Mouse (Mus musculus): ENCODE measurements at regions not wholly inside any gene's neighbourhood (a gene's known extent, or its start where the extent isn't known, plus 50 kb on each side); places are given as distances from the start of the nearest gene placed in this dataset.

DNA sequence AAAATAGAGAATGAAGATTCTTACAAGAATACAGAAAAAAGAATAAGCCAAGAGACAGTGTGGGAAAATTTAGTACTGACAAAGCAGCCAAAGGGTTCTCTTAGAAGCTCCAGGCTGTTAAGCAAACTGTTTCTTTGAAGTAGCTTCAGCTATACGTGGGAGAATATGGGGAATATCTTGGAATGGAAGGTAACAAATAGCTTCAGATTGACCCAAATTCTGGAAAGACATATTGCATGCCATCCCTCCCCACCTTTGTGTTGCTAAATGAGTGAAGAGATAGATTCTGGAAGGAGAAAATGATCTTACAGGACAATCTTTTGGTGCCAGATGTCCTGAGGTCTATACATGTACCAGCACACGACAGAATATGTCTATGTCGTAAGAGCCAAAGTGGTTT, 591.9 kb upstream of the Cdh6 start:
- no peaks in the 10 kb centered on the region for H3K9me3 ChIP-seq (replicated peaks; ENCODE audit: control insufficient read depth, low read length)
- 94% methylated on average over 3 of the region's 3 CpGs for WGBS
- no peak for DNase-seq (ENCODE audit: low spot score)
- no peak overlapping the region for H3K27ac ChIP-seq (ENCODE audit: low read depth, low read length)
- no peaks in the 10 kb centered on the region for H3K36me3 ChIP-seq (ENCODE audit: control insufficient read depth, insufficient read depth, low read length)
- H3K4me3 ChIP-seq (ENCODE audit: low read depth, low read length) = no peak overlapping the region
- no peaks in the 10 kb centered on the region for H3K27me3 ChIP-seq (replicated peaks; ENCODE audit: control insufficient read depth, insufficient read depth, low read length)
- no peak for ATAC-seq
- no peaks in the 10 kb centered on the region for H3K4me1 ChIP-seq (ENCODE audit: control insufficient read depth, insufficient read depth, low read length)
- no peak overlapping the region for H3K9ac ChIP-seq (ENCODE audit: low read length)
- H3K4me2 ChIP-seq (ENCODE audit: low read length) = no peak overlapping the region

DNA sequence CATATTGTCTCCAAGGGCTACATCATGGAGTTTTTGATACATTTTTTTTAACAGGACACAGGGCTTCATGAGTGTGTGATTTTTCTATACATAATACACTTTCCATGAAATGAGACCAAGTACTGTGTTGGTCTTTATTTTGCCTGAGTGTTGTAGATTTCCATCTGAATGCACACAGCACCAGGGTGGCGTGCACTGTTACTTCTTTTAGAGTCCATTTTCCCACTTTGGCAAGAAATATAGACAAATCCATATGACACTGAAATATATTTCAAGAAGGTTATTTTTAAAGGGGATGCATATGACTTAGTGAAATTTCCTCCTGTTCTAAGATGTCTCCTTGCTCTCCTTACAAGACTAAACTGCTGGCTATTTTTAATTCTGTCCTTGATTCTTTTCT, 591.1 kb upstream of the Cdh6 start:
- no peaks in the 10 kb centered on the region for H3K4me1 ChIP-seq (ENCODE audit: control insufficient read depth, insufficient read depth, low read length)
- no peak overlapping the region for H3K4me3 ChIP-seq (ENCODE audit: low read depth, low read length)
- no peaks in the 10 kb centered on the region for H3K36me3 ChIP-seq (ENCODE audit: control insufficient read depth, insufficient read depth, low read length)
- H3K4me2 ChIP-seq (ENCODE audit: low read length) = no peak overlapping the region
- no peaks in the 10 kb centered on the region for H3K9me3 ChIP-seq (replicated peaks; ENCODE audit: control insufficient read depth, low read length)
- ATAC-seq (no peak), DNase-seq (ENCODE audit: low spot score) (no peak)
- no peaks in the 10 kb centered on the region for H3K27me3 ChIP-seq (replicated peaks; ENCODE audit: control insufficient read depth, insufficient read depth, low read length)
- no peak overlapping the region for H3K9ac ChIP-seq (ENCODE audit: low read length)
- H3K27ac ChIP-seq (ENCODE audit: low read depth, low read length) = no peak overlapping the region
- 86% methylated on average over 1 of the region's 1 CpGs for WGBS

DNA sequence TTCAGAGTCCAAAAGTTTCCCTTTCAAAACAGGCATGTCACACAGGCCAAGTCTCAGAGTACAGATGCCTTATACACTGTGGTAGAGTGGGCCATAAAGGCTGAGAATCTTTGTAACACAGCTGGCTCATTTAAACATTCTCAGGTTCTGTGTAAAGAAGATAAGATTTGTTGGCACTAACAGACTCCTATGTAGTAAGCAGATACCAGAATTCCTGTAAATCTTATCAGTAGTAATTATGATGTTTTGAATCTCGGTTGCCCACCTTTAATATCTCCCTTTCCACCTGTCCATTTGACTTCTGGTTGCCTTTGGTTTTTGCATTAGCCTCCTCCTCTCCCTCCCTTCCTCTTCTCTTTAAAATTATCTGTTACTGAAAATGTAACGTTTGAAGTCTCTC, 573.1 kb upstream of the Cdh6 start:
- H3K4me1 ChIP-seq (ENCODE audit: control insufficient read depth, insufficient read depth, low read length) = no peaks in the 10 kb centered on the region
- H3K4me2 ChIP-seq (ENCODE audit: low read length) = no peak overlapping the region
- no peaks in the 10 kb centered on the region for H3K36me3 ChIP-seq (ENCODE audit: control insufficient read depth, insufficient read depth, low read length)
- H3K27me3 ChIP-seq (replicated peaks; ENCODE audit: control insufficient read depth, insufficient read depth, low read length) = no peaks in the 10 kb centered on the region
- no peak overlapping the region for H3K9ac ChIP-seq (ENCODE audit: low read length)
- ATAC-seq = no peak
- 75% methylated on average over 2 of the region's 2 CpGs for WGBS
- H3K27ac ChIP-seq (ENCODE audit: low read depth, low read length) = no peak overlapping the region
- DNase-seq (ENCODE audit: low spot score) = no peak
- no peak overlapping the region for H3K4me3 ChIP-seq (ENCODE audit: low read depth, low read length)
- H3K9me3 ChIP-seq (replicated peaks; ENCODE audit: control insufficient read depth, low read length) = no peaks in the 10 kb centered on the region

DNA sequence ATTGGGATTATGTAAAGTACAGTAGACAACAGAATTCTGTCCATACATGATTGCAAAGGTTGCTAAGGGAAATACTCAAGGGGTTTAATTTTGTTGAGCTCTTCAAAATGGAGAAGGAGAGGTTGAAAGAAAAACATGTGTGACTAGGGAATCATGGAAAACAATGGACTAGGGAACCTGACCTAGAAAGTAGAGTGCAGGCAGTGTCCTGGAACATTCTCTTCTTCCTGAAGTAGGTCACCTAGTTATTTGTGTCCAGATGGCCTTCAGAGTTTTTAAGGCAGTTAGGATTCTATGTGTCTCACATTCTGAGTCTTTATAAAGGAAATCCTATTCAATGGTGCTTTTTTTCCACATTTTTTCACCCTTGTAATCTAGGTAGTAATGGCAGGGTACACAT, 532.8 kb upstream of the Cdh6 start:
- DNase-seq (ENCODE audit: low spot score) (no peak), ATAC-seq (no peak)
- H3K27ac ChIP-seq (ENCODE audit: low read depth, low read length) = no peak overlapping the region
- no peak overlapping the region for H3K4me3 ChIP-seq (ENCODE audit: low read depth, low read length)
- H3K27me3 ChIP-seq (replicated peaks; ENCODE audit: control insufficient read depth, insufficient read depth, low read length) = no peaks in the 10 kb centered on the region
- H3K4me1 ChIP-seq (ENCODE audit: control insufficient read depth, insufficient read depth, low read length) = no peaks in the 10 kb centered on the region
- H3K4me2 ChIP-seq (ENCODE audit: low read length) = no peak overlapping the region
- H3K9me3 ChIP-seq (replicated peaks; ENCODE audit: control insufficient read depth, low read length) = no peaks in the 10 kb centered on the region
- H3K36me3 ChIP-seq (ENCODE audit: control insufficient read depth, insufficient read depth, low read length) = no peaks in the 10 kb centered on the region
- H3K9ac ChIP-seq (ENCODE audit: low read length) = no peak overlapping the region

DNA sequence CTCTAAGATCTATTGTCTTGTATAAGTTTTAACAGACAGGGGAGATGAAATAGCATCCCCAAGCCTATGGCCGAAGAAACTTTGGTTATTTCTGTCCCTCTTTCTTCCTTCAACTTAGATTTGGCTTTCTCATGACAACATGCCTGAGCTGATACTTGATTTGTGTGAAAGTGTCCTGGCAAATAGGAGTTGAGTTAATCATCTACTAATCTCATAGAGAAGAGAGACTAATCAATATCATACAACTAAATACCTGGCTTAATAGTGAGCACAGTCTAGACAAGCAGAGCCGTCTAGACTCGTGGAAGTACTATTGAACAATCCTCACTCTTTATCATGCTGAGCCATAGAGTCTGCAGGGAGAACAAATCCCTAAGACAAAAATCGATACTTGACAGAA, 531.7 kb upstream of the Cdh6 start:
- H3K4me3 ChIP-seq (ENCODE audit: low read depth, low read length) = no peak overlapping the region
- no peak for DNase-seq (ENCODE audit: low spot score)
- no peak overlapping the region for H3K9ac ChIP-seq (ENCODE audit: low read length)
- no peaks in the 10 kb centered on the region for H3K9me3 ChIP-seq (replicated peaks; ENCODE audit: control insufficient read depth, low read length)
- H3K4me1 ChIP-seq (ENCODE audit: control insufficient read depth, insufficient read depth, low read length) = no peaks in the 10 kb centered on the region
- no peaks in the 10 kb centered on the region for H3K36me3 ChIP-seq (ENCODE audit: control insufficient read depth, insufficient read depth, low read length)
- 96% methylated on average over 4 of the region's 4 CpGs for WGBS
- H3K27me3 ChIP-seq (replicated peaks; ENCODE audit: control insufficient read depth, insufficient read depth, low read length) = no peaks in the 10 kb centered on the region
- H3K27ac ChIP-seq (ENCODE audit: low read depth, low read length) = no peak overlapping the region
- H3K4me2 ChIP-seq (ENCODE audit: low read length) = no peak overlapping the region
- no peak for ATAC-seq

DNA sequence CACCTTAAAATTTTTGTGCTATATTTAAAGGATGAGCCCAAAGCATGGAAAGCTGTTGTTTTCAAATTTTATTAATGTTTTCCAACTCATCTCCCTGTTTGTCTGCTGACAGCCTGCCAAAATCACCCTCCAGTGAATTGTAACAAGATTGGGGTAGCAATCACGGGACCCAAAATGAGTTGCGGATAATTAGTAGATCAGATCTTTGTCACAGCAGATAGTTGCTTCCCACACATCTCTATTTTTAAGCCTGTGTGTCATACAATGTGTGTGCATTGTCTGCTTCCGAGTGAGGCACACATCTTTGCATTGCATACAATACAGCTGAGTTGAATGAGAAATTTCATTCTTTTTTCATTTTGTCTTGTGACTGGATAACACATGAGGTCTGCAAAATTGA, 494.7 kb upstream of the Cdh6 start:
- no peak overlapping the region for H3K27ac ChIP-seq (ENCODE audit: low read depth, low read length)
- no peaks in the 10 kb centered on the region for H3K36me3 ChIP-seq (ENCODE audit: control insufficient read depth, insufficient read depth, low read length)
- H3K9ac ChIP-seq (ENCODE audit: low read length) = no peak overlapping the region
- ATAC-seq = no peak
- no peaks in the 10 kb centered on the region for H3K9me3 ChIP-seq (replicated peaks; ENCODE audit: control insufficient read depth, low read length)
- H3K4me2 ChIP-seq (ENCODE audit: low read length) = no peak overlapping the region
- no peaks in the 10 kb centered on the region for H3K27me3 ChIP-seq (replicated peaks; ENCODE audit: control insufficient read depth, insufficient read depth, low read length)
- no peaks in the 10 kb centered on the region for H3K4me1 ChIP-seq (ENCODE audit: control insufficient read depth, insufficient read depth, low read length)
- 48% methylated on average over 3 of the region's 3 CpGs for WGBS
- no peak for DNase-seq (ENCODE audit: low spot score)
- no peak overlapping the region for H3K4me3 ChIP-seq (ENCODE audit: low read depth, low read length)

DNA sequence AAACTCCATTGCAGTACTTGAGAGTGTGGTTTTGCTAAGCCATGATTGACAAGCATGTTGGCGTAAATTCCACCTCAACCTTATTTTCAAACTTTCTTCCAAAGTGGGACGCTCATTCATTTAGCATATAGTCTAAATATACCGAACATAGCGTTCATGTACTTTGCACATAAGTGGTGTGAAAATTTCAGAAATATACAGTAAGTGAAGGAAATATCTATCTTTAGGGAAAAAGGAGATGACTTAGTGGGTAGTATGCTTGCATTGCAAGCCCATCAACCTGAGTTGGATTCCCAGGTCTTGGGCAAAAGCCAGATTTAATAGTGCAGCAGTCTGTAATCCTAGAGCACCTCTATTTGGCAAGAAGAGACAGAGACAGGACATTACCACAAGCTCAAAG, 493.8 kb upstream of the Cdh6 start:
- ATAC-seq (no peak), DNase-seq (ENCODE audit: low spot score) (no peak)
- H3K4me1 ChIP-seq (ENCODE audit: control insufficient read depth, insufficient read depth, low read length) = no peaks in the 10 kb centered on the region
- no peak overlapping the region for H3K4me3 ChIP-seq (ENCODE audit: low read depth, low read length)
- H3K27ac ChIP-seq (ENCODE audit: low read depth, low read length) = no peak overlapping the region
- no peaks in the 10 kb centered on the region for H3K36me3 ChIP-seq (ENCODE audit: control insufficient read depth, insufficient read depth, low read length)
- 97% methylated on average over 4 of the region's 4 CpGs for WGBS
- no peaks in the 10 kb centered on the region for H3K9me3 ChIP-seq (replicated peaks; ENCODE audit: control insufficient read depth, low read length)
- H3K27me3 ChIP-seq (replicated peaks; ENCODE audit: control insufficient read depth, insufficient read depth, low read length) = no peaks in the 10 kb centered on the region
- no peak overlapping the region for H3K4me2 ChIP-seq (ENCODE audit: low read length)
- H3K9ac ChIP-seq (ENCODE audit: low read length) = no peak overlapping the region

DNA sequence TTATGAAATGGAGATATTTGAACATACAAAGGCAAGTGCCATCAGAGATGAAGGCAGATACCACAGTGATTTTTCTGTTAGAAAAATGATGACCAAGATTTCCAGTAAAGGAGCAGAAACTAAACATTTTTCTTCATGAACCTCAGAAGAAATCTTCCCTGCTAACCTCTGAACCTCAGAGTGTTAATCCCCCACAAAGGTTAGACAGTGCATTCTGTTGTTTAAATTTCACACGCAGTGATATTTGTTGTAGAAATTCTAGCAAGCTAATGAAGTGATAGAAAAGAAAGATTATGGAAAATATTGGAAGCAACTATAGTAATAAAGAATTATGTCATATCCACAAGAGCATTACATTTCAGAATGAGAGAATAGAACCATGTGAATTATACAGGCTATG, 488.8 kb upstream of the Cdh6 start:
- no peaks in the 10 kb centered on the region for H3K36me3 ChIP-seq (ENCODE audit: control insufficient read depth, insufficient read depth, low read length)
- no peak for DNase-seq (ENCODE audit: low spot score)
- H3K4me2 ChIP-seq (ENCODE audit: low read length) = no peak overlapping the region
- no peaks in the 10 kb centered on the region for H3K9me3 ChIP-seq (replicated peaks; ENCODE audit: control insufficient read depth, low read length)
- no peaks in the 10 kb centered on the region for H3K27me3 ChIP-seq (replicated peaks; ENCODE audit: control insufficient read depth, insufficient read depth, low read length)
- no peak for ATAC-seq
- no peak overlapping the region for H3K4me3 ChIP-seq (ENCODE audit: low read depth, low read length)
- 74% methylated on average over 1 of the region's 1 CpGs for WGBS
- H3K9ac ChIP-seq (ENCODE audit: low read length) = no peak overlapping the region
- H3K4me1 ChIP-seq (ENCODE audit: control insufficient read depth, insufficient read depth, low read length) = no peaks in the 10 kb centered on the region
- H3K27ac ChIP-seq (ENCODE audit: low read depth, low read length) = no peak overlapping the region

DNA sequence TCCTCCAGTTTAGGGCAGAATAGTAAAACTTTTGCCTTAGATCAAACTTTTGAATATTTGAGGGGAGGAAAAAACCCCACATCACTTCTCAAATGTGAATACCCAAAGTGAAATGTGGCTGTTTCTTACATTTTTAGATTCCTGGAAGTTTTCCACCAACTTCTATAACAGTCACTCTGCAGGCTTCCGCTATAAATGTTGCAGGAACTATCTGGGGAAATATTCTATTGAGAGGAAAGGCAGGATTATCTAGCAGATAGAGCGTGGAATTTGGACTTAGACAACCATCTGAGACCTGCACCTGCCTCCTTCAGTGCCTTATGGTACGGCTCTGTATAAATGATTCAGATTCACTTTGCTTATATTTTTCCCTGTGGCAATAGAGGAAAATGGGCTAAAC, 481.6 kb upstream of the Cdh6 start:
- Histone ChIP-seq H3K4me3 (ENCODE audit: low read depth, low read length) (no peak overlapping the region), H3K27ac (ENCODE audit: low read depth, low read length) (no peak overlapping the region), H3K4me2 (ENCODE audit: low read length) (no peak overlapping the region), H3K36me3 (ENCODE audit: control insufficient read depth, insufficient read depth, low read length) (no peaks in the 10 kb centered on the region), H3K27me3 (replicated peaks; ENCODE audit: control insufficient read depth, insufficient read depth, low read length) (no peaks in the 10 kb centered on the region), H3K9ac (ENCODE audit: low read length) (no peak overlapping the region), H3K9me3 (replicated peaks; ENCODE audit: control insufficient read depth, low read length) (no peaks in the 10 kb centered on the region), H3K4me1 (ENCODE audit: control insufficient read depth, insufficient read depth, low read length) (no peaks in the 10 kb centered on the region)
- DNase-seq (ENCODE audit: low spot score) (no peak), ATAC-seq (no peak)
- 91% methylated on average over 3 of the region's 3 CpGs for WGBS
